Mouse (Mus musculus): Measurements from ENCODE around the gene Cyp17a1. TPM values are rescaled to one million over a fixed set of nuclear protein-coding genes. Genes with fewer than 3 reads are reported as not detected.

Gene Cyp17a1
- polyA plus RNA-seq, 1 experiment from 2014 or later, result not detected

- Histone ChIP-seq H3K36me3 (ENCODE audit: control insufficient read depth, insufficient read depth, low read length) (peaks cover 39% of the 10 kb centered on the region), H3K4me2 (ENCODE audit: low read length) (no peak overlapping the region), H3K9me3 (ENCODE audit: control insufficient read depth, low read length) (no peaks in the 10 kb centered on the region), H3K27ac (ENCODE audit: low read depth) (no peak overlapping the region; the same call in 1 of the 2 replicates), H3K9ac (ENCODE audit: low read length) (no peak overlapping the region), H3K4me3 (ENCODE audit: low read depth, low read length) (no peak overlapping the region), H3K4me1 (replicated peaks; ENCODE audit: control insufficient read depth, insufficient read depth, low read length) (peaks cover 35% of the 10 kb centered on the region), H3K27me3 (replicated peaks; ENCODE audit: control insufficient read depth, insufficient read depth, low read length) (no peaks in the 10 kb centered on the region)
- WGBS, result 77% methylated on average over 5 of the region's 5 CpGs
- DNase-seq (ENCODE audit: low spot score) (no peak), ATAC-seq (replicated peaks; ENCODE audit: low FRiP score, low TSS enrichment, low read depth) (no peak)
Measured at GRCm38 (mm10) chr19:46643236-46643635, 29.7 kb downstream of the Cyp17a1 start.

- 33% methylated on average over 22 of the region's 22 CpGs for WGBS
- Histone ChIP-seq H3K9me3 (ENCODE audit: control insufficient read depth, low read length) (no peaks in the 10 kb centered on the region), H3K4me3 (ENCODE audit: low read depth, low read length) (no peak overlapping the region), H3K36me3 (ENCODE audit: control insufficient read depth, insufficient read depth, low read length) (peaks cover 41% of the 10 kb centered on the region), H3K4me1 (replicated peaks; ENCODE audit: control insufficient read depth, insufficient read depth, low read length) (peaks cover 39% of the 10 kb centered on the region), H3K27ac (ENCODE audit: low read depth) (peak overlapping the region; percentile 79), H3K9ac (ENCODE audit: low read length) (0 out of 2 replicates have a peak overlapping the region, but pooled peaks have one; percentile 1), H3K27me3 (replicated peaks; ENCODE audit: control insufficient read depth, insufficient read depth, low read length) (no peaks in the 10 kb centered on the region), H3K4me2 (ENCODE audit: low read length) (peak overlapping the region; percentile 39)
- DNase-seq (ENCODE audit: low spot score) (peak; percentile 70), ATAC-seq (replicated peaks; ENCODE audit: low FRiP score, low TSS enrichment, low read depth) (no peak)
Measured at GRCm38 (mm10) chr19:46642136-46642753, 30.7 kb downstream of the Cyp17a1 start.

GRCm38 (mm10) chr19:46641420-46642085, 31.4 kb downstream of the Cyp17a1 start:
- Histone ChIP-seq H3K4me2 (ENCODE audit: low read length) (peak overlapping the region; percentile 39), H3K4me1 (replicated peaks; ENCODE audit: control insufficient read depth, insufficient read depth, low read length) (peaks cover 39% of the 10 kb centered on the region), H3K27me3 (replicated peaks; ENCODE audit: control insufficient read depth, insufficient read depth, low read length) (no peaks in the 10 kb centered on the region), H3K27ac (ENCODE audit: low read depth) (peak overlapping the region; percentile 79), H3K36me3 (ENCODE audit: control insufficient read depth, insufficient read depth, low read length) (peaks cover 41% of the 10 kb centered on the region), H3K9ac (ENCODE audit: low read length) (0 out of 2 replicates have a peak overlapping the region, but pooled peaks have one; percentile 1), H3K9me3 (ENCODE audit: control insufficient read depth, low read length) (no peaks in the 10 kb centered on the region), H3K4me3 (ENCODE audit: low read depth, low read length) (no peak overlapping the region)
- peak; percentile 54; the same call in 1 of the 2 replicates for ATAC-seq (replicated peaks; ENCODE audit: low FRiP score, low TSS enrichment, low read depth)
- DNase-seq (ENCODE audit: low spot score), result peak; percentile 74
- 24% methylated on average over 19 of the region's 19 CpGs for WGBS

- Histone ChIP-seq H3K27ac (ENCODE audit: low read depth) (peak overlapping the region; percentile 79; the same call in 1 of the 2 replicates), H3K9me3 (ENCODE audit: control insufficient read depth, low read length) (no peaks in the 10 kb centered on the region), H3K4me1 (replicated peaks; ENCODE audit: control insufficient read depth, insufficient read depth, low read length) (peaks cover 45% of the 10 kb centered on the region), H3K4me2 (ENCODE audit: low read length) (no peak overlapping the region), H3K36me3 (ENCODE audit: control insufficient read depth, insufficient read depth, low read length) (peaks cover 36% of the 10 kb centered on the region), H3K4me3 (ENCODE audit: low read depth, low read length) (no peak overlapping the region), H3K9ac (ENCODE audit: low read length) (no peak overlapping the region), H3K27me3 (replicated peaks; ENCODE audit: control insufficient read depth, insufficient read depth, low read length) (no peaks in the 10 kb centered on the region)
- DNase-seq (ENCODE audit: low spot score) (no peak), ATAC-seq (replicated peaks; ENCODE audit: low FRiP score, low TSS enrichment, low read depth) (no peak)
- 85% methylated on average over 8 of the region's 8 CpGs for WGBS
Measured at GRCm38 (mm10) chr19:46640780-46641179, 32.2 kb downstream of the Cyp17a1 start.

GRCm38 (mm10) chr19:46639496-46639895, 33.5 kb downstream of the Cyp17a1 start:
- Histone ChIP-seq H3K4me1 (replicated peaks; ENCODE audit: control insufficient read depth, insufficient read depth, low read length) (peaks cover 57% of the 10 kb centered on the region), H3K9me3 (ENCODE audit: control insufficient read depth, low read length) (no peaks in the 10 kb centered on the region), H3K4me2 (ENCODE audit: low read length) (no peak overlapping the region), H3K27ac (ENCODE audit: low read depth) (no peak overlapping the region), H3K9ac (ENCODE audit: low read length) (no peak overlapping the region), H3K4me3 (ENCODE audit: low read depth, low read length) (no peak overlapping the region), H3K36me3 (ENCODE audit: control insufficient read depth, insufficient read depth, low read length) (peaks cover 25% of the 10 kb centered on the region), H3K27me3 (replicated peaks; ENCODE audit: control insufficient read depth, insufficient read depth, low read length) (no peaks in the 10 kb centered on the region)
- ATAC-seq (replicated peaks; ENCODE audit: low FRiP score, low TSS enrichment, low read depth), result no peak
- no peak for DNase-seq (ENCODE audit: low spot score)
- 84% methylated on average over 14 of the region's 14 CpGs for WGBS

- Histone ChIP-seq H3K36me3 (ENCODE audit: control insufficient read depth, insufficient read depth, low read length) (peaks cover 20% of the 10 kb centered on the region), H3K27ac (ENCODE audit: low read depth) (no peak overlapping the region), H3K27me3 (replicated peaks; ENCODE audit: control insufficient read depth, insufficient read depth, low read length) (no peaks in the 10 kb centered on the region), H3K4me2 (ENCODE audit: low read length) (no peak overlapping the region), H3K9ac (ENCODE audit: low read length) (no peak overlapping the region), H3K9me3 (ENCODE audit: control insufficient read depth, low read length) (no peaks in the 10 kb centered on the region), H3K4me3 (ENCODE audit: low read depth, low read length) (no peak overlapping the region), H3K4me1 (replicated peaks; ENCODE audit: control insufficient read depth, insufficient read depth, low read length) (peaks cover 54% of the 10 kb centered on the region)
- ATAC-seq (replicated peaks; ENCODE audit: low FRiP score, low TSS enrichment, low read depth) (no peak), DNase-seq (ENCODE audit: low spot score) (no peak)
Measured at GRCm38 (mm10) chr19:46639053-46639452, 33.9 kb downstream of the Cyp17a1 start.

- ATAC-seq (replicated peaks; ENCODE audit: low FRiP score, low TSS enrichment, low read depth) (no peak), DNase-seq (ENCODE audit: low spot score) (no peak)
- no peak overlapping the region for H3K4me3 ChIP-seq (ENCODE audit: low read depth, low read length)
- WGBS, result 56% methylated on average over 6 of the region's 6 CpGs
- H3K36me3 ChIP-seq (ENCODE audit: control insufficient read depth, insufficient read depth, low read length), result peaks cover 18% of the 10 kb centered on the region; the same call in 1 of the 2 replicates
- no peak overlapping the region for H3K27ac ChIP-seq (ENCODE audit: low read depth)
- no peaks in the 10 kb centered on the region for H3K27me3 ChIP-seq (replicated peaks; ENCODE audit: control insufficient read depth, insufficient read depth, low read length)
- peaks cover 43% of the 10 kb centered on the region for H3K4me1 ChIP-seq (replicated peaks; ENCODE audit: control insufficient read depth, insufficient read depth, low read length)
- no peak overlapping the region for H3K4me2 ChIP-seq (ENCODE audit: low read length)
- H3K9ac ChIP-seq (ENCODE audit: low read length), result no peak overlapping the region
- H3K9me3 ChIP-seq (ENCODE audit: control insufficient read depth, low read length), result no peaks in the 10 kb centered on the region
Measured at GRCm38 (mm10) chr19:46637598-46637997, 35.4 kb downstream of the Cyp17a1 start.

- H3K36me3 ChIP-seq (ENCODE audit: control insufficient read depth, insufficient read depth, low read length), result peaks cover 18% of the 10 kb centered on the region; the same call in 1 of the 2 replicates
- no peak overlapping the region for H3K9ac ChIP-seq (ENCODE audit: low read length)
- DNase-seq (ENCODE audit: low spot score) (no peak), ATAC-seq (replicated peaks; ENCODE audit: low FRiP score, low TSS enrichment, low read depth) (no peak)
- no peaks in the 10 kb centered on the region for H3K27me3 ChIP-seq (replicated peaks; ENCODE audit: control insufficient read depth, insufficient read depth, low read length)
- no peaks in the 10 kb centered on the region for H3K9me3 ChIP-seq (ENCODE audit: control insufficient read depth, low read length)
- H3K4me1 ChIP-seq (replicated peaks; ENCODE audit: control insufficient read depth, insufficient read depth, low read length), result peaks cover 27% of the 10 kb centered on the region
- WGBS, result 31% methylated on average over 9 of the region's 9 CpGs
- H3K4me3 ChIP-seq (ENCODE audit: low read depth, low read length), result no peak overlapping the region
- H3K4me2 ChIP-seq (ENCODE audit: low read length), result no peak overlapping the region
- H3K27ac ChIP-seq (ENCODE audit: low read depth), result no peak overlapping the region
Measured at GRCm38 (mm10) chr19:46635766-46636165, 37.2 kb downstream of the Cyp17a1 start.
